Mouse (Mus musculus) megakaryocyte, embryonic 14.5 days (primary cell): ENCODE results near the gene Cavin3.

Source experiments
- FLI1 ChIP-seq: IDR thresholded peaks from 2 replicates; pipeline ENCODE4 v1.6.1; 2012; ENCODE audit warnings: low read length, inconsistent platforms, mixed read lengths
- GATA1 ChIP-seq: IDR thresholded peaks from 3 replicates; pipeline ENCODE4 v1.6.1; 2012; ENCODE audit warnings: mixed read lengths, low read length, inconsistent platforms, borderline replicate concordance

DNA sequence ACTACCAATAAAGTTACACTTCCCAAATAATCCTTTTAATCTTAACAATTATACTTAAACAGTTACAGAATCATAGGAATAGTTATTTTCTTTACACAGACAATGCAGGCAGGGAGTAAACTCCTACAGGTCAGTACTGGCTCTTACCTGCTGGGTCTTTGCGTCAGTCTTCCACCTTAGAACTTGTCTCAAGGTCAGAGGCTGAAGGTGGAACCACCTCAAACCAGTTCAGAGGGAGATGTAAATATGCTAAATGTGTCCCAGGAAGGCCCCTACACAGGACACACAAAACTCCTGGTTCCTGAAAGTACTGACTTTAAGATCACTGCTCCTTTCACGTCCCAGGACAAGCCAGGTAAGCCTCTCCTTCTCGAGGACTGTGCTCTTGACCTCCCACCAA lies 37.0 kb downstream of the Cavin3 start:
- no peak for TF ChIP-seq FLI1
- no peak for TF ChIP-seq GATA1
